Mouse (Mus musculus) frontal cortex, postnatal 36 days (tissue): ENCODE data around the gene Nova2.

Source experiments
- DNase-seq, 2 experiments: peaks; one replicate each; pipeline ENCODE4 v3.0.0; 2022; ENCODE audit warnings: low spot score in 2 of 2

Gene Nova2

GRCm38 (mm10) chr7:18986503-18986902 is 60.8 kb downstream of the Nova2 start:
- DNase-seq: no peak

- no peak for DNase-seq
Observed at GRCm38 (mm10) chr7:18987100-18987499, 61.4 kb downstream of the Nova2 start, which contains the start of gene Nanos2. Gene Nanos2, plus strand, starts transcription at chr7:18987400.

GRCm38 (mm10) chr7:18987747-18988146 is 62.1 kb downstream of the Nova2 start:
- DNase-seq: no peak

GRCm38 (mm10) chr7:18988780-18989179 is 63.1 kb downstream of the Nova2 start:
- no peak for DNase-seq

- no peak for DNase-seq
Observed at GRCm38 (mm10) chr7:18989995-18990394, 64.3 kb downstream of the Nova2 start.

- DNase-seq: peak; percentile 100
Observed at GRCm38 (mm10) chr7:18990601-18991295, 65.1 kb downstream of the Nova2 start, which contains the start of gene Mypop. Gene Mypop, plus strand, starts transcription at chr7:18991245.

GRCm38 (mm10) chr7:18991660-18992293 is 66.1 kb downstream of the Nova2 start:
- peak in 1 of 2 experiments; percentile 50 for DNase-seq

GRCm38 (mm10) chr7:18992294-18992675 is 66.6 kb downstream of the Nova2 start:
- DNase-seq: peak in 1 of 2 experiments; percentile 62

GRCm38 (mm10) chr7:18993036-18993435 is 67.3 kb downstream of the Nova2 start:
- DNase-seq: no peak

GRCm38 (mm10) chr7:18998835-18999234 is 73.1 kb downstream of the Nova2 start:
- DNase-seq: no peak

GRCm38 (mm10) chr7:19000421-19000820 is 74.7 kb downstream of the Nova2 start:
- DNase-seq: no peak

GRCm38 (mm10) chr7:19001066-19001806 is 75.5 kb downstream of the Nova2 start:
- no peak for DNase-seq

- no peak for DNase-seq
Observed at GRCm38 (mm10) chr7:19001807-19002085, 76.1 kb downstream of the Nova2 start.

GRCm38 (mm10) chr7:19002115-19002514 is 76.4 kb downstream of the Nova2 start:
- no peak for DNase-seq

- DNase-seq: peak; percentile 76 to 85
Observed at GRCm38 (mm10) chr7:19002848-19003498, 77.3 kb downstream of the Nova2 start.

- DNase-seq: peak; percentile 94 to 96
Observed at GRCm38 (mm10) chr7:19003902-19004630, 78.4 kb downstream of the Nova2 start, which contains the start of gene Irf2bp1. Gene Irf2bp1, plus strand, starts transcription at chr7:19004044.

- DNase-seq: no peak
Observed at GRCm38 (mm10) chr7:19004631-19005079, 79.0 kb downstream of the Nova2 start.

- DNase-seq: no peak
Observed at GRCm38 (mm10) chr7:19005417-19006121, 79.9 kb downstream of the Nova2 start.

- peak; percentile 79 to 92 for DNase-seq
Observed at GRCm38 (mm10) chr7:19006476-19006875, 80.8 kb downstream of the Nova2 start.
